Mouse (Mus musculus) bone marrow macrophage, adult 2 months (primary cell): Measurements from ENCODE around the gene Trpm8. TPM values are rescaled to one million over a fixed set of nuclear protein-coding genes. Genes with fewer than 3 reads are reported as not detected.

ENCODE experiments used
- H3K27ac ChIP-seq: 2 replicates; pipeline ENCODE4 v1.5.1; 2012; ENCODE audit warnings: low read depth, low read length; ENCODE audit not compliant: insufficient read depth
- H3K4me1 ChIP-seq: 2 replicates; pipeline ENCODE4 v1.6.1; 2012; ENCODE audit warnings: low read length; ENCODE audit not compliant: control insufficient read depth, insufficient read depth
- H3K4me3 ChIP-seq: 2 replicates; pipeline ENCODE4 v1.5.1; 2012; ENCODE audit warnings: mild to moderate bottlenecking, low read length, moderate library complexity; ENCODE audit not compliant: insufficient read depth
- CTCF ChIP-seq: IDR thresholded peaks from 2 replicates; pipeline ENCODE4 v1.5.1; 2012; ENCODE audit warnings: low read depth, mild to moderate bottlenecking, low read length, moderate library complexity
- POLR2A ChIP-seq: IDR thresholded peaks from 2 replicates; pipeline ENCODE4 v1.6.1; 2012; ENCODE audit warnings: mild to moderate bottlenecking, low read depth, low read length, borderline replicate concordance
- polyA plus RNA-seq: library from polyadenylated mRNA; stranded (reverse); fragments of >200 nt; gene quantifications from 2 replicates; pipeline ENCODE4 v1.2.4, GENCODE M21; 2012; ENCODE audit not compliant: missing spikeins, insufficient read depth, insufficient read length

Gene Trpm8
- polyA plus RNA-seq, 1 experiment: not detected

- Histone ChIP-seq H3K4me1 (peaks cover 12% of the 10 kb centered on the region), H3K27ac (no peak overlapping the region), H3K4me3 (no peak overlapping the region)
- TF ChIP-seq CTCF (no peak), POLR2A (no peak)
These were observed 14.5 kb upstream of the Trpm8 start for GRCm38 (mm10) chr1:88262961-88263360.

GRCm38 (mm10) chr1:88263778-88264177 is 13.7 kb upstream of the Trpm8 start:
- Histone ChIP-seq H3K4me1 (peaks cover 12% of the 10 kb centered on the region), H3K4me3 (no peak overlapping the region), H3K27ac (no peak overlapping the region)
- TF ChIP-seq CTCF: no peak
- TF ChIP-seq POLR2A: no peak

- no peak for TF ChIP-seq CTCF
- TF ChIP-seq POLR2A: no peak
These were observed 13.1 kb upstream of the Trpm8 start for GRCm38 (mm10) chr1:88264237-88264868.

GRCm38 (mm10) chr1:88264869-88265240 is 12.6 kb upstream of the Trpm8 start:
- H3K27ac ChIP-seq: no peak overlapping the region
- H3K4me1 ChIP-seq: peaks cover 12% of the 10 kb centered on the region
- TF ChIP-seq CTCF: no peak
- TF ChIP-seq POLR2A: no peak
- no peak overlapping the region for H3K4me3 ChIP-seq

More at GRCm38 (mm10) chr1:88264237-88264868, 13.1 kb upstream of the Trpm8 start:
- no peak overlapping the region for H3K27ac ChIP-seq
- H3K4me1 ChIP-seq: peaks cover 12% of the 10 kb centered on the region
- no peak overlapping the region for H3K4me3 ChIP-seq

- Histone ChIP-seq H3K4me3 (no peak overlapping the region), H3K27ac (no peak overlapping the region), H3K4me1 (peaks cover 12% of the 10 kb centered on the region)
- TF ChIP-seq CTCF (no peak), POLR2A (no peak)
These were observed 11.3 kb upstream of the Trpm8 start for GRCm38 (mm10) chr1:88266123-88266522.

GRCm38 (mm10) chr1:88267489-88267888 is 10.0 kb upstream of the Trpm8 start:
- Histone ChIP-seq H3K4me3 (no peak overlapping the region), H3K4me1 (peaks cover 5% of the 10 kb centered on the region), H3K27ac (no peak overlapping the region)
- TF ChIP-seq CTCF: no peak
- TF ChIP-seq POLR2A: no peak

- no peak overlapping the region for H3K4me3 ChIP-seq
- H3K4me1 ChIP-seq: no peaks in the 10 kb centered on the region
- H3K27ac ChIP-seq: no peak overlapping the region
- TF ChIP-seq POLR2A (no peak), CTCF (no peak)
These were observed 9.4 kb upstream of the Trpm8 start for GRCm38 (mm10) chr1:88268070-88268469.

- Histone ChIP-seq H3K4me3 (no peak overlapping the region), H3K4me1 (no peaks in the 10 kb centered on the region), H3K27ac (no peak overlapping the region)
- TF ChIP-seq POLR2A (no peak), CTCF (no peak)
These were observed 7.7 kb upstream of the Trpm8 start for GRCm38 (mm10) chr1:88269539-88270309.

- H3K4me1 ChIP-seq: peaks cover 10% of the 10 kb centered on the region
- no peak overlapping the region for H3K27ac ChIP-seq
- no peak for TF ChIP-seq CTCF
- no peak for TF ChIP-seq POLR2A
- no peak overlapping the region for H3K4me3 ChIP-seq
These were observed 4.6 kb upstream of the Trpm8 start for GRCm38 (mm10) chr1:88272851-88273250.

- no peak overlapping the region for H3K4me3 ChIP-seq
- peaks cover 12% of the 10 kb centered on the region for H3K4me1 ChIP-seq
- H3K27ac ChIP-seq: no peak overlapping the region
- TF ChIP-seq POLR2A: no peak
- TF ChIP-seq CTCF: no peak
These were observed 4.1 kb upstream of the Trpm8 start for GRCm38 (mm10) chr1:88273326-88273725.
